Mouse (Mus musculus): ENCODE data around the gene Hist1h2aa. TPM values are rescaled to one million over a fixed set of nuclear protein-coding genes. Genes with fewer than 3 reads are reported as not detected.
A peak's percentile ranks its signal among the peaks of the same experiment; 100 is the strongest.

The Hist1h2aa gene
- total RNA-seq (2021), result not detected
- long read RNA-seq, experiment 1, result 0 reads
- long read RNA-seq, experiment 2, result 0 reads

DNA sequence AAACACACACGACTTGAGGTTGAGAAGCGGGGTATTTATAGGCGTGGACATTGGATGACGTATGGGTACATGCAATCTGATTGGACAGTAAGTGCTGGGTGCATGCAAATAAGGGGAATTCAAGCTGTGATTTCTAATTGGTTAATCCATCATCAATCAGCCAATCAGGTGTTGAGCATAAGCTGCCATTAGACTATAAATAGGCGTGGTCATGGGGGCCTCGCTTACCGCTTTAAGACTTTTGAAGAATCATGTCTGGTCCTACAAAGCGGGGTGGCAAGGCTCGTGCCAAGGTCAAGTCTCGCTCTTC lies at the start of gene Hist1h2aa:
Gene Hist1h2aa (plus strand): TSS at position 252 of the 310 bp plus-strand sequence.
- no peak for DNase-seq

DNA sequence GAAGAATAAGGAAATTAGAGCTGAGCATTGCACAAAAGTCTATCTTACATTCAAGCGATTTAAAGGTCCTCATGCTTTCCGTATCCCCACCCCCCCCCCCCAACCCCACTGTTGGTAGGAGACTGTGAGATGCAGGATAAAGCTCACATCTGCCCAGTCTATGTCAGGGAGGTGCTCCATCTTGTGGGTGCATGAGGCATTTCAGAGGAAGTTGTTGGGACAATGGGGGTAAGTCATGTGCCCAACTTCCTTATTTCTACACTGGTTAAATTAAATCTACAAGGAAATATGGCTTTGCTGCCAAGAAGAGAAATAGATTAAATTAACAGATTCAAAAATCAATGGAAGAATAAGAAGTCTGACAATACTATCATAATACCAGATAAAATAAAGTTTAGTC lies 48.7 kb upstream of the Hist1h2aa start:
- no peak for DNase-seq

DNA sequence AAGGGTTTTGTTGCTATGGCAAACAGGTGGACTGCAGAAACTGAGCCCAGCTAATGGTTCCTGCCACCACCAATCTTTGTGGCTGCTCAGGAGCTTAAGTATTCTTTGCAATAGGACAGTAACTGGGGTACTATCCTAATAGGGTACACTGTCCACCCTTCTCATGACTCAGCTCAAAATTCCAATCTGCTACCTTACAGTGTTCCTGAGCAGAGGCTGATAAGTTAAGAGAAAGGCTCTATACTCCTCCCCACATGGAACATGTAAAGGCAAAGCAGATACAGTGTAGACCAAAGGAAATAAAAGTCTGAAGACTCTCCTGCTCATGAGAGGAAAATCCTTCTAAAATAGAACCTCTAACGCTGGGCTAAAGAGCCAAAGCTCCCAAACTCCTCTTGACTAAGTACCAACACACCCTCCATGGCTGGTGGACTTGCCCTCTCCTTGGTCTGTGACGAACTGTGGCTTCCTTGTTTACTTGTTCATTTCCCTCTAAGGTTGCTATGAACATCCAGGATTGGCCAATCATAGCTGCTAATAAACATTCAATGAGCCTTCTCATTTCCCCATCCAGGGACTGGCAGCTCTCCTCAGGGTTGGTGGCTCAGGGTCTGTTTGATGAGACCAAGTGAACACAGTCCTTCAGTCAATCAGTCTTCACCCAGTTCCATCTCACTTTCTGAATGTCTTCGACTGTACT lies 47.1 kb upstream of the Hist1h2aa start:
- DNase-seq, result no peak

DNA sequence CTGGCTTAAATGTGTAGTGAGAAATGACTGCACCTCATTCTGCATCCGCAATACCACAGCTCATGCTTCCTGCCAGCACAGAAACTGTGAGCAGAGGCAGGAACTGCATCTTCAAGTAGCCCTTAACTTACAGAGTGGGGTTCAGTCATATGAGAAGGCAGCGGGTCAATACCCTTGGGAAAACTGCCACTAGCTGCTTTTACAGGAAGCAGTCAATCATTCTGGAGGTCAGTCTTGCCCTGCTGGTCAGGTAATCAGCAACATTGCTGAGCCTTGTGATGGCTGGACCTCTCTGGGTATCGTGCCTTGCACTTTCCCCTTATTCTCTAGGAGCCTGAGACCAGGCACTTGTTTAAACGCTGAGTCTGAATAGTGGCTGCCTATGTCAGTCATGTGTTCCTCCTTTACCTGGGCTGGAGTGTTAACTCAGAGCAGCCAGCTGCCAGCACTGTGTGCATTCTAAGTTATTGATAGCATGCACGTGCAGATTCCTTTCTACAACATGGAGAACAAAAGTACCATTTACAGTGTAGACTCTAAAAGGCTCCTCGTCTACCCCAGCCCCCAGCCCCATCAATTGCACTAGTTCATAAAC lies 45.2 kb upstream of the Hist1h2aa start:
- no peak for DNase-seq

- no peak for DNase-seq
These were observed 41.5 kb upstream of the Hist1h2aa start for GRCm38 (mm10) chr13:23892592-23893268.

DNA sequence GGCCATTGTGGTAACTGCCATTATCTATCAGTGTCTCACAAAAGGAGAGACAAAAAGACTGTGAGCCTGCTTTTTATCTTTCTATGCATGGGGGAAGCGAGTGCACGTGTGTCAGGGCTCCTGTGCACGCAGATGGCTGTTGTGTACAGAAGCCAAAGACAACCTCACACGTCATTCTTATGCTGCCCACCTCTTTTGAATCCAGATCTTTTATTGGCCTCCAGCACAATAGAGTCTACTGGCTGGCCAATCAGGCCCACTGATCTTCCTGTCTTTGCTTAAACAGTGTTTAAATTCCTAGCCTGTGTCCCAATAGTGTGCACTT lies 41.0 kb upstream of the Hist1h2aa start:
- no peak for DNase-seq

- no peak for DNase-seq
These were observed 36.0 kb upstream of the Hist1h2aa start for GRCm38 (mm10) chr13:23898242-23898641.

DNA sequence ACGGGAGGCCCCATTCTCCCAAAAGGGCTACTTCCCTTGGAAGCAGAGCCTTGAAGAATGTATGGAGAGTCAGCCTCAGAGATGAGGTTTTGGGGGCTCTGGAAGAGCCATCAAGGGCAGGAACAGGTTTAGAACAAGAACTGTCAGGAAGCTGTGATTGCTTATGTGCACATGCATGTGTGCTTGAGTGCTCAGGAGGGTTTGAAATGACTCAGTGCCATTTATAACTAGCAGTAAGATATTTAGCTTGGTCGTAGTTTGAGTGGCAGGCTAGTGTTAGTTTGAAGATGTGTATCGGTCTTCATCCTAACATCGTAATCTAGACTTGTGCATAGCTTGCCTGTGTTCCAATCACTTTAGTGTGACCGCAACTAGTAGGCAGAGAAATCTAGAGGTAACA lies 27.4 kb upstream of the Hist1h2aa start:
- no peak for DNase-seq

- DNase-seq, result no peak
These were observed 24.1 kb upstream of the Hist1h2aa start for GRCm38 (mm10) chr13:23910121-23910520.

DNA sequence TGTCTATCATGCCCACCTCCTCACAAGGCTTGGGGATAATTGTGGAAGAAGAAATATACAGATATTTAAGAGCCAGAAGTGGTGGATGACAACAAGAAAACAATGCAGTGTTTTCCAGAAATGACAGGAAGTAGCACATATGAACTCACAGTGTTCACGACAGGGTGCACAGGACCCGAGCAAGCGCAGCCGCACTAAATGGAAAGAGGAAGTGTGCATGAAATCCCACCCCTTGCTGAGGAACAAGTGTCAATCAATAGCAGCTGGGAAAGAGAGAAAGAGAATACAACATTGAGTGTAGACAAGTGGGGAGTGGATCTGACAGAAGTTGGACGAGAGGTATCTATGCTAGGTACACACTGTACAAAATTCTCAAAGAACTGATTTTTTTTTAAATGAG lies 22.9 kb upstream of the Hist1h2aa start:
- no peak for DNase-seq

GRCm38 (mm10) chr13:23913791-23914306 lies 20.4 kb upstream of the Hist1h2aa start:
- no peak for DNase-seq

GRCm38 (mm10) chr13:23914376-23915167 lies 19.7 kb upstream of the Hist1h2aa start, which contains the start of gene Slc17a4:
Gene Slc17a4 (minus strand): TSS chr13:23915009.
- DNase-seq, result no peak

GRCm38 (mm10) chr13:23916132-23916531 lies 18.1 kb upstream of the Hist1h2aa start:
- DNase-seq, result peak; percentile 14

- no peak for DNase-seq
These were observed 16.6 kb upstream of the Hist1h2aa start for GRCm38 (mm10) chr13:23917674-23918073.

- no peak for DNase-seq
These were observed 8.5 kb upstream of the Hist1h2aa start for GRCm38 (mm10) chr13:23925792-23926191.

DNA sequence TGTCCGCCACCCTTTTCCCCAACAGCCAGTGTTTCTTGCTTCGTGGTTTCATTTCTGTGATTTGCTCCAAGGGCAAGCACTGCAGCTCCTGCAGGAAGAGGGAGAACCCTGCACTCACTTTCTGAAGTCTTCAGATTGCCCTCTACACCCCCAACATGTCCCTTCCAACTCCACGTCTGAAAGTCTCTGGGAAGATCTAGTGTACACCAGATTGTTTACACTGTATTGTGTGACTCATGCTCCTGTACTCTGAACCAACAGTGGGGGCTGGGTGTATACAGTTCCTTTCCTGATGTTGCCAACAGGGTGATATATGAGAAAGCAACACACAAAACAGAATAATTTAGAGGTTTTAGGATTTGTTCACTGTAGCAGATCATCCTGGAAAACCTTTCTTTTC lies 5.6 kb upstream of the Hist1h2aa start:
- no peak for DNase-seq

DNA sequence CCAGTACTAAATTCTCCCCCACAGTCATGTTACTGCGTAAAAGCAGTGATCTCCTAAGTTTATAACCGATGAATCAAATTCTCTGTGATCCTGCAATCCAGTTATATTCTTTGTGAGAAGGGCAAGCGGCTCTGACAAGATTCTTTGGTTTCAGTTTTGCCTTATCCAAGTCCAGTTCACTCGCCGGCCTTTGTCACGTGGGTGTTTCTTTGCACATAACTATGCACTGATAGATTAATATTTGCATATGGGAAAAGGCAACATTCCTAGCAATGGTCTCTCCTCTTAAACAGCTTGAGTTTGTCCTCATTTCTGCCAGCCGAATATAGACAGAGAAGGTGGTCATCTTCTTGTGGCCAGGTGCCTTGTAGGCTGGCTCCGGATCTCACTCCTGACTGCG lies 3.8 kb upstream of the Hist1h2aa start:
- DNase-seq, result no peak

DNA sequence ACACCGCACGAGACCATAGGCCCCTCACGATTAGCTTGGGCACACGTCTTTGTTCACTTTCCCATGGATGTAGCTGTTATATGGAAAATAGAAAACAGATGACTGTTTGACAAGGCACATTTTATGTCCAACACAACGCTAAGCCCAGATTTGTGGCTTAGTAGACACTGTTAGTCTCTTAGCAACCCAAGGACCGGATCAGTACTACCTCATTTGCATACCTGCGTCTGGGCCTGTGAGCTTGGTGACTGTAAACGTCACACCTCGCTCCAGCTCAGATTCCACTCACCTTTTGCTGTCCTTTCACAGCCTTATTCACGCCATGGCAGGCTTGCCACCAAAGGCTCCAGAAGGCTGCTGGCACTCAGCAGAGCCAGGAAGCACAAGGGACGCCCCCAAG lies 3.4 kb upstream of the Hist1h2aa start:
- no peak for DNase-seq

GRCm38 (mm10) chr13:23933421-23934210 lies 646 bp upstream of the Hist1h2aa start, which contains the start of gene Hist1h2ba:
Gene Hist1h2ba (minus strand): TSS chr13:23934156.
- no peak for DNase-seq

DNA sequence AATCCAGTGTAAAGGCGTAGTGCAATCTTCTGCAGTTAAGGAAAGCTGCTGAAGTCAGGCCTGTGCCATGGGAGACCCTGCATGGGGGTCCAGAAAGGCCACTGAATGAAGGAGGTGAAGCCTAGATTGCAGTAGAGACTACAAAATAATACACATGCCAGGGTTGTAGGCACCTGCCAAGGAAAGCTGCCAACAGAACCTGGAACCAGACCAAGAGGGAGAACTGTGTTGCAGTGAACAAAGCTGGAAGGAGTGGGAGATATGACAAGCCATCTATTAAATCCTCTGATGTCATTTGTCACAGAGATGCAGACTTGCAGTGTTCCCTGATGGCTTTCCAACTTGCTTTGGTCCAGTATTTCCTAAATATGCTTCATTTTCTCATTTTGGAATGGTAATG lies 4.4 kb downstream of the Hist1h2aa start:
- no peak for DNase-seq

GRCm38 (mm10) chr13:23940291-23940690 lies 6.0 kb downstream of the Hist1h2aa start:
- no peak for DNase-seq

DNA sequence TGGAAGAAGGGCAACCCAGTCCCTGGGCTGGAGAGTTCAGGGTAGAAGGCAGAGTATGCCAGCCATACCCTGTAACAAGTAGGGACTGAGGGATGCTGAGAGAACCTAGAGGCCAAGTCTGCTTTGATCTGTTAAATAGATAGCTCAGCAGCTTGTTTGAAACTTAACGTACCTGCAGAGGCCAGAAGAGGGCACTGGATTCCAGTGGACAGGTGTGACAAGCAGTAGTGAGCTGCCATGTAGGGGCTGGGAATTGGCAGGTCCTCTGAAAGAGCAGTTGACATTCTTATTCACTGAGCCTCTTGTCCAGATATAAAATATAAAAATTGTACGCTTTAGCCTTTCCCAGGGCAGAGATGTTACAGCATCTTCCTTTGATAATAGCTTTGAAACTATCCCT lies 8.6 kb downstream of the Hist1h2aa start:
- no peak for DNase-seq
